Mouse (Mus musculus): Measurements from ENCODE around the gene Maats1. TPM values are rescaled to one million over a fixed set of nuclear protein-coding genes. Genes with fewer than 3 reads are reported as not detected.

Maats1 gene
- polyA plus RNA-seq, 1 experiment from 2014 or later = 2.0 TPM

- H3K4me1 ChIP-seq (replicated peaks) = no peaks in the 10 kb centered on the region
- WGBS = 82% methylated on average over 11 of the region's 11 CpGs
- no peak overlapping the region for H3K4me3 ChIP-seq
- no peak for DNase-seq (ENCODE audit: low spot score)
- no peaks in the 10 kb centered on the region for H3K27me3 ChIP-seq (ENCODE audit: insufficient read depth, poor library complexity, severe bottlenecking)
- no peak overlapping the region for H3K27ac ChIP-seq
- no peaks in the 10 kb centered on the region for H3K36me3 ChIP-seq
- no peaks in the 10 kb centered on the region for H3K9me3 ChIP-seq
Measured at GRCm38 (mm10) chr16:38326778-38327397, 15.1 kb downstream of the Maats1 start.

- H3K36me3 ChIP-seq = no peaks in the 10 kb centered on the region
- no peak overlapping the region for H3K27ac ChIP-seq
- H3K27me3 ChIP-seq (ENCODE audit: insufficient read depth, poor library complexity, severe bottlenecking) = no peaks in the 10 kb centered on the region
- H3K4me1 ChIP-seq (replicated peaks) = no peaks in the 10 kb centered on the region
- no peaks in the 10 kb centered on the region for H3K9me3 ChIP-seq
- no peak for DNase-seq (ENCODE audit: low spot score)
- H3K4me3 ChIP-seq = no peak overlapping the region
- 91% methylated on average over 15 of the region's 15 CpGs for WGBS
Measured at GRCm38 (mm10) chr16:38324311-38324710, 17.6 kb downstream of the Maats1 start.

- H3K9me3 ChIP-seq = no peaks in the 10 kb centered on the region
- no peaks in the 10 kb centered on the region for H3K36me3 ChIP-seq
- no peaks in the 10 kb centered on the region for H3K27me3 ChIP-seq (ENCODE audit: insufficient read depth, poor library complexity, severe bottlenecking)
- no peaks in the 10 kb centered on the region for H3K4me1 ChIP-seq (replicated peaks)
- WGBS = 35% methylated on average over 17 of the region's 17 CpGs
- H3K4me3 ChIP-seq = peak overlapping the region; percentile 34; the same call in 1 of the 2 replicates
- H3K27ac ChIP-seq = no peak overlapping the region
- peak; percentile 63 for DNase-seq (ENCODE audit: low spot score)
Measured at GRCm38 (mm10) chr16:38321452-38321935, 20.4 kb downstream of the Maats1 start.

- H3K9me3 ChIP-seq = no peaks in the 10 kb centered on the region
- WGBS = 93% methylated on average over 4 of the region's 4 CpGs
- H3K36me3 ChIP-seq = no peaks in the 10 kb centered on the region
- no peak for DNase-seq (ENCODE audit: low spot score)
- H3K4me1 ChIP-seq (replicated peaks) = no peaks in the 10 kb centered on the region
- no peaks in the 10 kb centered on the region for H3K27me3 ChIP-seq (ENCODE audit: insufficient read depth, poor library complexity, severe bottlenecking)
- no peak overlapping the region for H3K27ac ChIP-seq
- no peak overlapping the region for H3K4me3 ChIP-seq
Measured at GRCm38 (mm10) chr16:38319087-38319486, 22.9 kb downstream of the Maats1 start.

GRCm38 (mm10) chr16:38318492-38318891 is 23.5 kb downstream of the Maats1 start:
- DNase-seq (ENCODE audit: low spot score) = no peak
- Histone ChIP-seq H3K27me3 (ENCODE audit: insufficient read depth, poor library complexity, severe bottlenecking) (no peaks in the 10 kb centered on the region), H3K36me3 (no peaks in the 10 kb centered on the region), H3K4me3 (no peak overlapping the region), H3K4me1 (replicated peaks) (no peaks in the 10 kb centered on the region), H3K27ac (no peak overlapping the region), H3K9me3 (no peaks in the 10 kb centered on the region)
- WGBS = 80% methylated on average over 9 of the region's 9 CpGs

GRCm38 (mm10) chr16:38308195-38308594 is 33.7 kb downstream of the Maats1 start:
- Histone ChIP-seq H3K27me3 (ENCODE audit: insufficient read depth, poor library complexity, severe bottlenecking) (no peaks in the 10 kb centered on the region), H3K36me3 (no peaks in the 10 kb centered on the region), H3K4me3 (no peak overlapping the region), H3K9me3 (no peaks in the 10 kb centered on the region), H3K27ac (no peak overlapping the region), H3K4me1 (replicated peaks) (peaks cover 25% of the 10 kb centered on the region)
- WGBS = 80% methylated on average over 11 of the region's 11 CpGs
- DNase-seq (ENCODE audit: low spot score) = no peak

GRCm38 (mm10) chr16:38307651-38308050 is 34.3 kb downstream of the Maats1 start:
- WGBS = 59% methylated on average over 7 of the region's 7 CpGs
- Histone ChIP-seq H3K4me1 (replicated peaks) (peaks cover 25% of the 10 kb centered on the region), H3K27ac (no peak overlapping the region)

GRCm38 (mm10) chr16:38307221-38307605 is 34.7 kb downstream of the Maats1 start:
- Histone ChIP-seq H3K9me3 (no peaks in the 10 kb centered on the region), H3K36me3 (no peaks in the 10 kb centered on the region), H3K4me1 (replicated peaks) (peaks cover 25% of the 10 kb centered on the region), H3K27ac (no peak overlapping the region), H3K4me3 (no peak overlapping the region), H3K27me3 (ENCODE audit: insufficient read depth, poor library complexity, severe bottlenecking) (no peaks in the 10 kb centered on the region)
- 44% methylated on average over 5 of the region's 5 CpGs for WGBS
- DNase-seq (ENCODE audit: low spot score) = no peak

More at GRCm38 (mm10) chr16:38307651-38308050, 34.3 kb downstream of the Maats1 start:
- H3K9me3 ChIP-seq = no peaks in the 10 kb centered on the region
- no peaks in the 10 kb centered on the region for H3K36me3 ChIP-seq
- no peaks in the 10 kb centered on the region for H3K27me3 ChIP-seq (ENCODE audit: insufficient read depth, poor library complexity, severe bottlenecking)
- no peak overlapping the region for H3K4me3 ChIP-seq
- DNase-seq (ENCODE audit: low spot score) = no peak

- peak; percentile 42 for DNase-seq (ENCODE audit: low spot score)
- 46% methylated on average over 18 of the region's 18 CpGs for WGBS
- no peak overlapping the region for H3K4me3 ChIP-seq
- peak overlapping the region; percentile 53; the same call in 1 of the 2 replicates for H3K27ac ChIP-seq
- H3K9me3 ChIP-seq = no peaks in the 10 kb centered on the region
- no peaks in the 10 kb centered on the region for H3K27me3 ChIP-seq (ENCODE audit: insufficient read depth, poor library complexity, severe bottlenecking)
- no peaks in the 10 kb centered on the region for H3K36me3 ChIP-seq
- H3K4me1 ChIP-seq (replicated peaks) = peaks cover 25% of the 10 kb centered on the region
Measured at GRCm38 (mm10) chr16:38306571-38307220, 35.2 kb downstream of the Maats1 start.

- Histone ChIP-seq H3K9me3 (no peaks in the 10 kb centered on the region), H3K4me1 (replicated peaks) (peaks cover 27% of the 10 kb centered on the region), H3K4me3 (no peak overlapping the region), H3K27ac (no peak overlapping the region), H3K27me3 (ENCODE audit: insufficient read depth, poor library complexity, severe bottlenecking) (no peaks in the 10 kb centered on the region), H3K36me3 (no peaks in the 10 kb centered on the region)
- 81% methylated on average over 17 of the region's 17 CpGs for WGBS
- no peak for DNase-seq (ENCODE audit: low spot score)
Measured at GRCm38 (mm10) chr16:38304460-38305194, 37.3 kb downstream of the Maats1 start.

- H3K9me3 ChIP-seq = no peaks in the 10 kb centered on the region
- H3K4me3 ChIP-seq = no peak overlapping the region
- 92% methylated on average over 13 of the region's 13 CpGs for WGBS
- no peak for DNase-seq (ENCODE audit: low spot score)
- H3K4me1 ChIP-seq (replicated peaks) = peaks cover 18% of the 10 kb centered on the region
- H3K36me3 ChIP-seq = no peaks in the 10 kb centered on the region
- H3K27ac ChIP-seq = no peak overlapping the region
- H3K27me3 ChIP-seq (ENCODE audit: insufficient read depth, poor library complexity, severe bottlenecking) = no peaks in the 10 kb centered on the region
Measured at GRCm38 (mm10) chr16:38302367-38302766, 39.6 kb downstream of the Maats1 start.

- 0 out of 2 replicates have a peak, but pooled peaks cover 2% of the 10 kb centered on the region for H3K4me1 ChIP-seq (replicated peaks)
- H3K27me3 ChIP-seq (ENCODE audit: insufficient read depth, poor library complexity, severe bottlenecking) = no peaks in the 10 kb centered on the region
- H3K36me3 ChIP-seq = no peaks in the 10 kb centered on the region
- DNase-seq (ENCODE audit: low spot score) = no peak
- no peak overlapping the region for H3K4me3 ChIP-seq
- WGBS = 86% methylated on average over 6 of the region's 6 CpGs
- H3K9me3 ChIP-seq = no peaks in the 10 kb centered on the region
- no peak overlapping the region for H3K27ac ChIP-seq
Measured at GRCm38 (mm10) chr16:38298410-38298809, 43.5 kb downstream of the Maats1 start.

All from hindbrain, embryonic 10.5 days (tissue).